Mouse (Mus musculus): ENCODE results near the gene Adcy4.
"Not testable (repeated sequence)": the region's sequence is repeated elsewhere in the genome, so short reads cannot be mapped to it uniquely, and the experiment has no call there.

GRCm38 (mm10) chr14:55760156-55760555, 23.7 kb downstream of the Adcy4 start:
- peak; percentile 83 for TF ChIP-seq CTCF (IDR thresholded peaks at IDR 0.05)
- not testable (repeated sequence) for TF ChIP-seq EP300 (IDR thresholded peaks at IDR 0.05)

Data from lung, postnatal 0 days (tissue).